Mouse (Mus musculus) heart, embryonic 10.5 days (tissue): Measurements from ENCODE around the gene Faap20. TPM values are rescaled to one million over a fixed set of nuclear protein-coding genes. Genes with fewer than 3 reads are reported as not detected.
A peak's percentile ranks its signal among the peaks of the same experiment; 100 is the strongest.

ENCODE experiments used
- DNase-seq: peaks from one replicate; pipeline ENCODE4 v3.0.0-alpha.2; 2017; ENCODE audit warnings: low spot score
- H3K27ac ChIP-seq: fragments of 300-500 bp; sonication (generic); 2 replicates; pipeline ENCODE4 v1.5.1; 2016; ENCODE audit warnings: mild to moderate bottlenecking
- H3K27me3 ChIP-seq: fragments of 300-500 bp; sonication (generic); 2 replicates; pipeline ENCODE4 v1.6.1; 2016; ENCODE audit warnings: mild to moderate bottlenecking; ENCODE audit not compliant: poor library complexity, insufficient read depth, severe bottlenecking
- H3K36me3 ChIP-seq: fragments of 300-500 bp; sonication (generic); 2 replicates; pipeline ENCODE4 v1.6.1; 2016; ENCODE audit warnings: mild to moderate bottlenecking, moderate library complexity
- H3K4me1 ChIP-seq: fragments of 300-500 bp; sonication (generic); 2 replicates; pipeline ENCODE4 v1.6.1; 2016; ENCODE audit warnings: mild to moderate bottlenecking
- H3K4me3 ChIP-seq: fragments of 300-500 bp; sonication (generic); 2 replicates; pipeline ENCODE4 v1.5.1; 2016; ENCODE audit warnings: mild to moderate bottlenecking, moderate library complexity
- H3K9me3 ChIP-seq: fragments of 300-500 bp; sonication (generic); 2 replicates; pipeline ENCODE4 v1.6.1; 2016; ENCODE audit warnings: mild to moderate bottlenecking, moderate library complexity
- WGBS: fragments of 180-500 bp; shearing (Covaris S2); methylation state at CpG from one replicate; pipeline ENCODE4 v1.1.7; 2016; 5-methylcytosine and 5-hydroxymethylcytosine counted together
- polyA plus RNA-seq: library from polyadenylated mRNA; unstranded; fragments of >200 nt; fragmentation: Nextera tagmentation; extraction: Ambion mirVana; gene quantifications from 2 replicates; pipeline ENCODE4 v1.2.1, GENCODE M21; 2016

Faap20 gene
- polyA plus RNA-seq, 1 experiment from 2014 or later, result 87.4 TPM

GRCm38 (mm10) chr4:155215203-155215602, 34.4 kb upstream of the Faap20 start:
- peaks cover 15% of the 10 kb centered on the region for H3K36me3 ChIP-seq
- DNase-seq, result no peak
- no peaks in the 10 kb centered on the region for H3K9me3 ChIP-seq
- H3K4me3 ChIP-seq, result peak overlapping the region; percentile 17; the same call in 1 of the 2 replicates
- 34% methylated on average over 9 of the region's 9 CpGs for WGBS
- 0 out of 2 replicates have a peak overlapping the region, but pooled peaks have one; percentile 17 for H3K27ac ChIP-seq
- H3K27me3 ChIP-seq, result no peaks in the 10 kb centered on the region
- peaks cover 94% of the 10 kb centered on the region for H3K4me1 ChIP-seq

DNA sequence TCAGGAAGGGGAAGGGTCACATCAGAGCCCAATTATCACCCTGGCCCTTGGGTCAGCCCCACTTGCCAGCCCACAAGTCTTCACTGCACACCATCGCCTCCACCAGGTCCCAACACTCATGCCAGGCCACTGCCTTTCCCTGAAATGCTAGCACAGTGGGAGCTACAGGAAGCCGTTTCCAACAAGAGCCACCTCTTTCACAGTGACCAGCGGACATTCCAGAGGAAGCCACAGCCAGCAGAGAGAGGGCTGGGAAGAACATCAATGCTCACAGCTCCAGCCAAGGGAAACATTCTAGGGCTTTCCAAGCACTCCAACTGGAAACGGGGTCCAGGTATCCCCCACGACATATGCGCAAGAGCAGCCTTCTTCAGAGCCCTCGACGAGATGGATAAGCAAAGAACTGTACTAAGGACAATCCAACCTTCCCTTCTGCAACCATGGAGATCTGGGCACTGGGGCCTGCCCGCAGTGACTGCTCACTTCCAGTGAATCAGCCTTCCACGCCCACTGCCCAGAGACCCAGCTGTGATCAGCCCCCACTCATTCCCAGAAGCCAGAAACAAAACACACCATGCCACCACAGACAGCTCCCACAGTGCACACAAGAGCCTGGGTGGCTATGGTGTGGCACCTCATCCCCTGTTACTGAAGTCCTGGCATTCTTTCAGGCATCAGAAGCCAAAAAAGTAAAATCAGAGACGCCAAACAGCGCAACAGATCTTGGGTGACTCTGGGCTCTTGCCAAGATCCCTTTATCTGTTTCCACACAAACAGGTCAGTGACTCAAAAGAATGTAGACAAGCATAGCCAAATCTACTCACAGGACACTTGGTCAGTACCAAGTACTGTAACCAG, 33.6 kb upstream of the Faap20 start:
- Histone ChIP-seq H3K4me1 (peaks cover 99% of the 10 kb centered on the region), H3K4me3 (peak overlapping the region; percentile 25), H3K9me3 (no peaks in the 10 kb centered on the region), H3K27me3 (no peaks in the 10 kb centered on the region), H3K36me3 (peaks cover 8% of the 10 kb centered on the region), H3K27ac (peak overlapping the region; percentile 43)
- DNase-seq, result no peak
- 52% methylated on average over 12 of the region's 12 CpGs for WGBS

DNA sequence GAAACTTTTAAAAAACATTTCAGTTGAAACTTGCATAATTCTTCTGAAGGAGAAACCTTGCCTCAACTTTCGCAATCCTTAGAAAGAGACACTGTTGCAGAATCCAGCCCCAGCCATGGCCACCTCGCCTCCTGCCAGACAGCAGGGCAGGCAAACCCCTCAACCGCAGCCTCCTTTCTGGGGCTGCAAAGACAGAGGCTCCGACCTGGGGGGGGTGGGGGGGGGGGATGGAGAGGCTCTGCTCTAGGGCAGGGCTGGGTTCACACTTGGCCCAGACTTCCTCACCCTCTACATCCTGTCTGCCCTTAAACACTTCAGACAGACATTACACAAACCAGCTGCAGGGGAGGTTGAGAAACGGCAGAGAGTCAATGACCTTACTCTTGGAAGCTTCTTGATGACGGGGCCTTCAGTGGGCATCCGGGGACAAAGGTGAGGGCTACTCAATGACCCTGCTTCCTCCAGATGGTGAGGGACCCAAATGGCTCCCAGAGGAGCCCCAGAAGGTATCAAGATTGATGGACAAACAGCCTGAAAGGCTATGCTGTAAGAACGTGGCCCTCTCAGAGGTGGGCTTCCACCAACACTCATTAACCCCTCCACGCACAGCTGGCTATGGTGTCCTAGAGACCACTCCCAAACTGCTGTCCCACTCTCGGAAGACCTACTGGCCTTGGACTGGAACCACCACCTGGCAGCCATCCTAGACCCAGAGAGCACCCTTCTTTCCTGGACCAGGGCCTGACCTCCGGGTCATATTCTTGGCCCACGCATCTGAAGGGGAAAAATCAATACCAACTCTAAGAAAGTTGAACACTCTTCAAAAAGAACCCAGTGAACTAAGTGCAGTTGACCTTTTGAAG, 32.1 kb upstream of the Faap20 start:
- H3K27me3 ChIP-seq, result no peaks in the 10 kb centered on the region
- peaks cover 97% of the 10 kb centered on the region for H3K4me1 ChIP-seq
- 51% methylated on average over 12 of the region's 12 CpGs for WGBS
- no peaks in the 10 kb centered on the region for H3K36me3 ChIP-seq
- no peaks in the 10 kb centered on the region for H3K9me3 ChIP-seq
- peak overlapping the region; percentile 33; the same call in 1 of the 2 replicates for H3K27ac ChIP-seq
- no peak for DNase-seq
- peak overlapping the region; percentile 10 for H3K4me3 ChIP-seq

DNA sequence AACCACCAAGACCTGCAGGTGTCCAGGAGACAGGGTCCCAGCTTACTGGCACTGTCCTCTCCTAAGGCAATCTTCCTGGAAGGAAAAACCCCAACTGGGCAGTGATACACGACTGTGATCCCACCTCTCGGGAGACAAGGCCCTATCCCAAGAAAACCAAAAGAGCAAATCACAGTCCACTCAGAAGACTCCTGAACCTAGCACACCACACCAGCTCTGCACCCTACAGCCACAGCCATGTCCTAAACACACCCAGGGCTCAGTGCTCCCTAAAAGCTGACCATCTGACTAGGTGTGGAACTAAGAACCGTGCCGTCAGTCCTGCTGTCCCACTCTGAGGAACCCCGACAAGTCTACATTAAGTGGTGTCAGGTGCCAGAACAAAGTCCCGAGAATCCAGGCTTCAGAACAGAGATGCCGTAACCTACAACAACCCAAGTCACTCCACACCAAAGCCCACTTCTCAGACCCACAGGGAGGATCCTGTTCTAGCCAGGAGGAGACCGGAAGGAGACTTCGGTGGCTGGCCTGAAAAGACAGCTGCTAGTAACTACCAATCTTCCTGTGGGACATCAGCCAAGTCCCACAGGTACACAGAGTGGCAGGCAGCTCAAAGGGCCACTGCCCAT, 31.4 kb upstream of the Faap20 start:
- Histone ChIP-seq H3K27me3 (no peaks in the 10 kb centered on the region), H3K9me3 (no peaks in the 10 kb centered on the region), H3K4me1 (peaks cover 91% of the 10 kb centered on the region), H3K36me3 (no peaks in the 10 kb centered on the region), H3K4me3 (0 out of 2 replicates have a peak overlapping the region, but pooled peaks have one; percentile 97), H3K27ac (no peak overlapping the region)
- WGBS, result 81% methylated on average over 9 of the region's 9 CpGs
- no peak for DNase-seq

- Histone ChIP-seq H3K27ac (peak overlapping the region; percentile 32), H3K36me3 (no peaks in the 10 kb centered on the region), H3K4me3 (peak overlapping the region; percentile 97), H3K4me1 (peaks cover 90% of the 10 kb centered on the region), H3K9me3 (no peaks in the 10 kb centered on the region), H3K27me3 (no peaks in the 10 kb centered on the region)
- 51% methylated on average over 12 of the region's 12 CpGs for WGBS
- no peak for DNase-seq
Measured at GRCm38 (mm10) chr4:155219271-155220212, 30.1 kb upstream of the Faap20 start.

- H3K27ac ChIP-seq, result peak overlapping the region; percentile 93
- DNase-seq, result no peak
- no peaks in the 10 kb centered on the region for H3K27me3 ChIP-seq
- H3K9me3 ChIP-seq, result no peaks in the 10 kb centered on the region
- WGBS, result 10% methylated on average over 14 of the region's 14 CpGs
- peak overlapping the region; percentile 97 for H3K4me3 ChIP-seq
- no peaks in the 10 kb centered on the region for H3K36me3 ChIP-seq
- peaks cover 83% of the 10 kb centered on the region for H3K4me1 ChIP-seq
Measured at GRCm38 (mm10) chr4:155220213-155221100, 29.1 kb upstream of the Faap20 start.

- no peaks in the 10 kb centered on the region for H3K27me3 ChIP-seq
- H3K9me3 ChIP-seq, result no peaks in the 10 kb centered on the region
- DNase-seq, result no peak
- no peaks in the 10 kb centered on the region for H3K36me3 ChIP-seq
- H3K4me1 ChIP-seq, result peaks cover 77% of the 10 kb centered on the region
- H3K27ac ChIP-seq, result peak overlapping the region; percentile 93
- peak overlapping the region; percentile 97 for H3K4me3 ChIP-seq
- WGBS, result 2% methylated on average over 7 of the region's 7 CpGs
Measured at GRCm38 (mm10) chr4:155221106-155221505, 28.5 kb upstream of the Faap20 start.

- under 1% methylated on average over 90 of the region's 93 CpGs for WGBS
- Histone ChIP-seq H3K27ac (peak overlapping the region; percentile 93), H3K4me1 (peaks cover 69% of the 10 kb centered on the region), H3K4me3 (peak overlapping the region; percentile 97), H3K36me3 (no peaks in the 10 kb centered on the region), H3K27me3 (no peaks in the 10 kb centered on the region), H3K9me3 (no peaks in the 10 kb centered on the region)
- DNase-seq, result no peak
Measured at GRCm38 (mm10) chr4:155221599-155222551, 27.7 kb upstream of the Faap20 start.

- H3K27me3 ChIP-seq, result no peaks in the 10 kb centered on the region
- 27% methylated on average over 57 of the region's 63 CpGs for WGBS
- peaks cover 65% of the 10 kb centered on the region for H3K4me1 ChIP-seq
- peak within 1 kb of the TSS; percentile 97 for H3K27ac ChIP-seq
- H3K9me3 ChIP-seq, result no peaks in the 10 kb centered on the region
- peak within 1 kb of the TSS; percentile 97 for H3K4me3 ChIP-seq
- no peak for DNase-seq
- H3K36me3 ChIP-seq, result no peaks in the 10 kb centered on the region
Measured at GRCm38 (mm10) chr4:155222552-155222840, 27.1 kb upstream of the Faap20 start, which contains the start of gene Ski. TSS of gene Ski (minus strand) at chr4:155222592.

DNA sequence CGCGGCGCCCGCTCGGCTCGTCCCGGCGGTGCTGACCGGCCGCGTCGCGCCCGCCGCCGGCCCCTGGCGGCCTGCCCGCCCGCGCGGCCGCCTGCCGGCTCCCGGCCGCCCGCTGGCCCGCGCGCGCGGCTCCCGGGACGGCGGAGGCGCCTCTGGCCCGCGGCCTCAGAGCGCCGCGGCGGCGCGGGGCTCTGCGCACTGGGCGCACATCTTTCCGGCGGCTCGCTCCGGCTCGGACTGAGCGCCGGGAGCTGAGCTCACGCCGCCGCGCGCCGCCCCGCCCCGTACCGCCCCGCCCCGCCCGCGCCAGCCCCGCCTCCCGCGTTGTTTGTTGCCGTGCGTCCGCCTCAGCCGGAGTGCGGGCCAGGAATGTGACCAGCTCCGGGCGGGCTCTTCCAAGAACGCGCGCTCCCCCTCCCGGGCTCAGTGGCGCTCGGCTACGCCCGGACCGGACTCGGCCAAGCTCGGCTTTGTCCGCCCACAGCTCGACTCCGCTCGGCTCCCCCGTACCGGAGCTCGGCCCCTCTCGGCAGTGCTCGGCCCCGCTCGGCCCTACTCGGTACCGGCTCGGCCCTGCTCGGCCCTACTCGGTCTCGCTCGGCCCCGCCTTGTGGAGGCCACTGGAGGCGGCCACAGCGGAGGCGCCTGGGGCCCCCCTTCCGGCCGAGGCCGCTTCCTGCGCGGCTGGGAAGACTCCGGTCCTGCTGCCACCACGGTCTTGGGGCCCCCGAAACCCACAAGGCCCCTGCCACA, 26.6 kb upstream of the Faap20 start:
- peak overlapping the region; percentile 97 for H3K4me3 ChIP-seq
- DNase-seq, result peak; percentile 99
- H3K4me1 ChIP-seq, result peaks cover 62% of the 10 kb centered on the region
- peak overlapping the region; percentile 97 for H3K27ac ChIP-seq
- no peaks in the 10 kb centered on the region for H3K36me3 ChIP-seq
- H3K9me3 ChIP-seq, result no peaks in the 10 kb centered on the region
- 14% methylated on average over 116 of the region's 116 CpGs for WGBS
- H3K27me3 ChIP-seq, result no peaks in the 10 kb centered on the region
